Mouse (Mus musculus) G1E (cell line): ENCODE measurements around the gene Galnt6.

Experiments used
- CTCF ChIP-seq: IDR thresholded peaks from 2 replicates; pipeline ENCODE4 v1.5.1; 2012; ENCODE audit warnings: low read depth, low read length, inconsistent platforms, mixed read lengths
- GATA1 ChIP-seq: IDR thresholded peaks from 2 replicates; pipeline ENCODE4 v1.6.1; 2012; ENCODE audit warnings: borderline replicate concordance, low read length, inconsistent platforms, mixed read lengths
- POLR2AphosphoS5 ChIP-seq: IDR thresholded peaks from 2 replicates; pipeline ENCODE4 v1.6.1; 2012; ENCODE audit warnings: low read depth, low read length, inconsistent platforms; ENCODE audit not compliant: insufficient replicate concordance
- TAL1 ChIP-seq: conservative IDR thresholded peaks from 2 replicates; pipeline ENCODE4 v1.6.1; 2012; ENCODE audit warnings: low read depth, low read length, inconsistent platforms, mixed read lengths

GRCm38 (mm10) chr15:100747121-100747963 lies 18.2 kb upstream of the Galnt6 start:
- TF ChIP-seq POLR2AphosphoS5: no peak
- no peak for TF ChIP-seq CTCF
- TF ChIP-seq GATA1: no peak
- no peak for TF ChIP-seq TAL1
